Mouse (Mus musculus) midbrain, embryonic 12.5 days (tissue): ENCODE data around the gene Dlgap1. TPM values are rescaled to one million over a fixed set of nuclear protein-coding genes. Genes with fewer than 3 reads are reported as not detected.

Experiments
- ATAC-seq: fragments of 200-750 bp; cut with Nextera tagmentation; 2 replicates; pipeline ENCODE4 v1.8.0; 2017; ENCODE audit warnings: low read depth, moderate TSS enrichment, moderate library complexity; ENCODE audit not compliant: low FRiP score
- H3K27ac ChIP-seq: fragments of 300-500 bp; sonication (generic); replicated peaks from 2 replicates; pipeline ENCODE4 v1.5.1; 2016; ENCODE audit warnings: mild to moderate bottlenecking
- H3K27me3 ChIP-seq: fragments of 300-500 bp; sonication (generic); 2 replicates; pipeline ENCODE4 v1.6.1; 2016; ENCODE audit warnings: mild to moderate bottlenecking
- H3K36me3 ChIP-seq: fragments of 300-500 bp; sonication (generic); 2 replicates; pipeline ENCODE4 v1.6.1; 2016
- H3K4me1 ChIP-seq: fragments of 300-500 bp; sonication (generic); 2 replicates; pipeline ENCODE4 v1.6.1; 2016
- H3K4me2 ChIP-seq: fragments of 300-500 bp; sonication (generic); replicated peaks from 2 replicates; pipeline ENCODE4 v1.6.1; 2016; ENCODE audit warnings: mild to moderate bottlenecking, moderate library complexity
- H3K4me3 ChIP-seq: fragments of 300-500 bp; sonication (generic); 2 replicates; pipeline ENCODE4 v1.5.1; 2016; ENCODE audit warnings: mild to moderate bottlenecking
- H3K9ac ChIP-seq: fragments of 300-500 bp; sonication (generic); replicated peaks from 2 replicates; pipeline ENCODE4 v1.6.1; 2016; ENCODE audit warnings: mild to moderate bottlenecking, moderate library complexity
- H3K9me3 ChIP-seq: fragments of 300-500 bp; sonication (generic); 2 replicates; pipeline ENCODE4 v1.6.1; 2016; ENCODE audit warnings: mild to moderate bottlenecking
- WGBS: fragments of 180-500 bp; shearing (Covaris S2); methylation state at CpG from one replicate; pipeline ENCODE4 v1.1.7; 2016; 5-methylcytosine and 5-hydroxymethylcytosine counted together
- polyA plus RNA-seq: library from polyadenylated mRNA; unstranded; fragments of >200 nt; fragmentation: Nextera tagmentation; extraction: Ambion mirVana; gene quantifications from 2 replicates; pipeline ENCODE4 v1.2.1, GENCODE M21; 2016

The Dlgap1 gene
- polyA plus RNA-seq, 1 experiment from 2014 or later: 4.8 TPM

DNA sequence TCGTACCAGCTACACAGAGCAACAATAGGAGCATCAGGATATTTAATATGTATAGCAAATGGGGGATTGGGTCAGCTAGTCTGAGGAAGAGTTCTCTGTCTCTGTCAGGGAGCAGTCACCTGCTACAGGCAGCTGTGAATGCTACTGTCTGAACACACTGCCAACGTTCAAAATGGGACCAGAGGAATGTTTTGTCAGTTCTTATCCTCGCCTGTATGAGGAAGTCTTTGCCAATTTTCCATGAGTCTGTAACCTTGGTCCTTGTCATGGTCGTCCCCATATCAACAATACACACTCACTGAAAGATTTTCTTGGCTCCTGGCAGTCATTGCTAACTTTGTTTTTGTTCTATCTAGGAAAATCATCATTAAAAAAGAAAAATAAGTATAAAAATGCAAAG lies 51.5 kb downstream of the Dlgap1 start:
- H3K27me3 ChIP-seq: no peaks in the 10 kb centered on the region
- WGBS: 71% methylated on average over 4 of the region's 4 CpGs
- H3K4me1 ChIP-seq: no peaks in the 10 kb centered on the region
- no peak overlapping the region for H3K4me2 ChIP-seq
- no peaks in the 10 kb centered on the region for H3K9me3 ChIP-seq
- H3K36me3 ChIP-seq: no peaks in the 10 kb centered on the region
- ATAC-seq: no peak
- no peak overlapping the region for H3K27ac ChIP-seq
- no peak overlapping the region for H3K4me3 ChIP-seq
- no peak overlapping the region for H3K9ac ChIP-seq

DNA sequence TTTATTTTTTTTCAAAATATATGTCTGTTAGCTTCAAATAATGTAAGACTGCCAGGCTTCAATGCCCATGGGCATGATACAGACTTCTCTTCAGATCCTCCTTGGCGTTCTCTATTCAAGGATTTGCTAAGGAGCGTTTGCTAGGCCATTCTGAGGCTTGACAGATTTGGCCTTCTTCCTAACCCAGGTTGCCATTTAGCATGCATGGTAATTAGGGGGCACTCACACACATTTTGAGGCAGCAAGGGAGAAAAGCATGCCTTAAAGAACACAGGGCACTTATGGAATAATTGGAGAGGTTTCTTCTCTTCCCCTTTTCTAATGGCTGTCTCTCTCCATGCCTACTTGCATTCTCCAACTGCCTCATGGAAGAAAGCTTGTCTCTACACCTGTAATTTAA lies 53.7 kb downstream of the Dlgap1 start:
- H3K4me2 ChIP-seq: no peak overlapping the region
- H3K4me1 ChIP-seq: no peaks in the 10 kb centered on the region
- no peak overlapping the region for H3K9ac ChIP-seq
- H3K4me3 ChIP-seq: no peak overlapping the region
- no peaks in the 10 kb centered on the region for H3K36me3 ChIP-seq
- H3K27ac ChIP-seq: no peak overlapping the region
- H3K9me3 ChIP-seq: no peaks in the 10 kb centered on the region
- no peak for ATAC-seq
- WGBS: 73% methylated on average over 2 of the region's 2 CpGs
- H3K27me3 ChIP-seq: no peaks in the 10 kb centered on the region

DNA sequence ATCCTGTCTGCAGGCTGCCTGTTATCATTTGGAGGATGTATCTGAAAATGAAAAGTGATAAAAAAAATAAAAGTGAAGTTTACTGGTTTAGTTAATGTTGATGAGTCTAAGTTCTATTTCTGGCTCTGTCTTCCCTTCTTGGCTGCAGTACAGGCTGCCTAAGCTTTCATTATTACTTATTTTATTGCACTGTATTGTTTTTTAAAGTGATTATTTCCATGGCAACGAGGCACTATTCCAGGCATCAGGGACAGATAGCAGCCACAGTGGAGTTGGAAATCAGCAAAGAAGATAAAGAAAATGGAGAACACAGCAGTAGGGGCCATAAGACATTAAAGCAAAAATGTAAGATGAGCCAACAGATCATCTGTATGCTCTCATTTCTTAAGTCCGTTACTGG lies 66.0 kb downstream of the Dlgap1 start:
- Histone ChIP-seq H3K4me2 (no peak overlapping the region), H3K36me3 (no peaks in the 10 kb centered on the region), H3K9me3 (no peaks in the 10 kb centered on the region), H3K9ac (no peak overlapping the region), H3K4me1 (no peaks in the 10 kb centered on the region), H3K27ac (no peak overlapping the region), H3K27me3 (no peaks in the 10 kb centered on the region), H3K4me3 (no peak overlapping the region)
- ATAC-seq: no peak
- 77% methylated on average over 2 of the region's 2 CpGs for WGBS

DNA sequence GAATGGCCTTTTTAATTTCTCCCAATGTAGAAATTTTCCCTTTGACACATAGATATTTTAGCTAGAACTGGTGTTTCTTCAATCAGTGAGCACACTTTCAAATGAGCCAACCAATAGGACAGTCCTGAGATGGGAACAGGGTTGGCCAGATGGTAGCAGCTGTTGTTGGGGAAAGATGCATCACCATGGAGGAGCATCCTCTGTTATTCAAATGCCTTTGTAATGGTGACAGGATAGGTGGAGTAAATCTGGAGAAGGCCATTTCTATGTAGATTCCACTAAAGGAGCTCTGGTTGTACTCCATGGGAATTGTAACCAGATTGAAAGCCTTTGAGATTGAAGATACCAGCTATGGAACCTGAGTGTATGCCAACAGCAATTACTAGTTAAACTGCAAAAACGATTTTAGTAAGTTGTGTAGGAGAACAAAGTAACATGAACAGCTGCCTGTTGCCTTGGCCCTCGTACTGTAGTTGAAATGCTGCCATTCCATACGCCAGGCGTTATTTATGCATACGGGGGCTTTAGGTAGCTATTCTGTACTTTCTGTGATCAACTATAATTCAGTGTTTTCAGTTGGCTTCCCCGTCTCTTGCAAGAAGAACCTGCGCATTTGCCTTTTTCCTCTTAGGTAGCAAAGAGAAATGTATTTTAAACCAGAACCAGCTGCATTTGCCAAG lies 72.0 kb downstream of the Dlgap1 start:
- Histone ChIP-seq H3K27ac (no peak overlapping the region), H3K4me1 (no peaks in the 10 kb centered on the region), H3K4me3 (no peak overlapping the region), H3K36me3 (no peaks in the 10 kb centered on the region), H3K4me2 (no peak overlapping the region), H3K9ac (no peak overlapping the region), H3K9me3 (no peaks in the 10 kb centered on the region), H3K27me3 (no peaks in the 10 kb centered on the region)
- WGBS: 86% methylated on average over 7 of the region's 7 CpGs
- no peak for ATAC-seq

DNA sequence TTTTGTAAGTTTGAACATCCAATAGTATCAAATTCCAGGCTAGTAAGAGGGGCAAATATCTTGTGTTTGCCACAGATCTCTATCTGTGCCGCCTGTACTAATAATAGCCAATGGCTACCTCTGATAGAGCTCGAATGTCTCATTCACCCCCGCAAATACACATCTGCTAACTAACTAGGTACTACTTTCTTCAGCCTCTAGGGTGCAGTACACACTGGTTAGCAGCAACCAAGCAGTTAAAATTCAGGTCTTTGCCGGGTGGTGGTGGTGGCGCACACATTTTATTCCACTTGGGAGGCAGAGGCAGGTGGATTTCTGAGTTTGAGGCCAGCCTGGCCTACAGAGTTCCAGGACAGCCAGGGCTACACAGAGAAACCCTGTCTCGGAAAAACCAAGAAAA lies 99.4 kb downstream of the Dlgap1 start:
- Histone ChIP-seq H3K4me1 (no peaks in the 10 kb centered on the region), H3K27me3 (no peaks in the 10 kb centered on the region), H3K36me3 (no peaks in the 10 kb centered on the region), H3K4me3 (no peak overlapping the region), H3K9ac (no peak overlapping the region), H3K27ac (no peak overlapping the region), H3K4me2 (no peak overlapping the region), H3K9me3 (no peaks in the 10 kb centered on the region)
- whole genome bisulfite sequencing: 84% methylated on average over 6 of the region's 6 CpGs
- no peak for ATAC-seq

GRCm38 (mm10) chr17:70072066-70072465 lies 103.2 kb downstream of the Dlgap1 start:
- Histone ChIP-seq H3K4me2 (no peak overlapping the region), H3K27ac (no peak overlapping the region), H3K4me1 (no peaks in the 10 kb centered on the region), H3K9me3 (no peaks in the 10 kb centered on the region), H3K27me3 (no peaks in the 10 kb centered on the region), H3K36me3 (no peaks in the 10 kb centered on the region), H3K9ac (no peak overlapping the region), H3K4me3 (no peak overlapping the region)
- WGBS: 60% methylated on average over 2 of the region's 2 CpGs
- no peak for ATAC-seq

GRCm38 (mm10) chr17:70088220-70088619 lies 119.3 kb downstream of the Dlgap1 start:
- ATAC-seq: no peak
- Histone ChIP-seq H3K9ac (no peak overlapping the region), H3K4me1 (no peaks in the 10 kb centered on the region), H3K27ac (no peak overlapping the region), H3K36me3 (no peaks in the 10 kb centered on the region), H3K9me3 (no peaks in the 10 kb centered on the region), H3K4me3 (no peak overlapping the region), H3K27me3 (no peaks in the 10 kb centered on the region), H3K4me2 (no peak overlapping the region)
- 92% methylated on average over 4 of the region's 4 CpGs for WGBS

DNA sequence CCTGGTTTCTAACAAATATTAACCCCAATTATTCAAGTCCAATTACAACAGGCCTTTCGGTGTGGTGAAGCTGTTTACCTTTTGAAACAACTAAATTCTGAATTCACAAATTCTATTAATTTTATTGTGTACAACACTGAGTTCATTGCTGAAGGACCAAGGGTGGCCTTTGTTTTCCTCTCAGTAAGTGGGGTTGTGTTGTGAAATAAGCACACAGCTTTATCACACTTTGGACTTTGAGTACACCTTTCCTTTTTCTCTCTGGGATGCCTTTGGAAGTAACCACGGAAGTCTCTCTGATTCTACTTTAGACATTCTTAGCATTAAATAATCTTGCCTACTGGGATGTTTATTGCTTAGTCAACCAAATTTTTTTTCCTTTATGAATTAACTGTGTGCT lies 121.9 kb downstream of the Dlgap1 start:
- H3K4me3 ChIP-seq: no peak overlapping the region
- H3K4me2 ChIP-seq: no peak overlapping the region
- no peak overlapping the region for H3K9ac ChIP-seq
- H3K27me3 ChIP-seq: no peaks in the 10 kb centered on the region
- no peaks in the 10 kb centered on the region for H3K4me1 ChIP-seq
- H3K9me3 ChIP-seq: no peaks in the 10 kb centered on the region
- H3K36me3 ChIP-seq: no peaks in the 10 kb centered on the region
- H3K27ac ChIP-seq: no peak overlapping the region
- ATAC-seq: no peak
- 93% methylated on average over 2 of the region's 2 CpGs for WGBS

GRCm38 (mm10) chr17:70129151-70129550 lies 160.3 kb downstream of the Dlgap1 start:
- no peak overlapping the region for H3K4me3 ChIP-seq
- H3K4me2 ChIP-seq: no peak overlapping the region
- H3K27ac ChIP-seq: no peak overlapping the region
- H3K4me1 ChIP-seq: no peaks in the 10 kb centered on the region
- H3K9me3 ChIP-seq: no peaks in the 10 kb centered on the region
- no peaks in the 10 kb centered on the region for H3K27me3 ChIP-seq
- H3K36me3 ChIP-seq: no peaks in the 10 kb centered on the region
- H3K9ac ChIP-seq: no peak overlapping the region
- no peak for ATAC-seq
- WGBS: 94% methylated on average over 2 of the region's 2 CpGs

- Histone ChIP-seq H3K36me3 (no peaks in the 10 kb centered on the region), H3K4me1 (no peaks in the 10 kb centered on the region), H3K27me3 (no peaks in the 10 kb centered on the region), H3K9me3 (no peaks in the 10 kb centered on the region), H3K4me2 (no peak overlapping the region), H3K4me3 (no peak overlapping the region), H3K9ac (no peak overlapping the region), H3K27ac (no peak overlapping the region)
- 87% methylated on average over 2 of the region's 2 CpGs for WGBS
- ATAC-seq: no peak
These were observed 201.0 kb downstream of the Dlgap1 start for GRCm38 (mm10) chr17:70169831-70170230.

DNA sequence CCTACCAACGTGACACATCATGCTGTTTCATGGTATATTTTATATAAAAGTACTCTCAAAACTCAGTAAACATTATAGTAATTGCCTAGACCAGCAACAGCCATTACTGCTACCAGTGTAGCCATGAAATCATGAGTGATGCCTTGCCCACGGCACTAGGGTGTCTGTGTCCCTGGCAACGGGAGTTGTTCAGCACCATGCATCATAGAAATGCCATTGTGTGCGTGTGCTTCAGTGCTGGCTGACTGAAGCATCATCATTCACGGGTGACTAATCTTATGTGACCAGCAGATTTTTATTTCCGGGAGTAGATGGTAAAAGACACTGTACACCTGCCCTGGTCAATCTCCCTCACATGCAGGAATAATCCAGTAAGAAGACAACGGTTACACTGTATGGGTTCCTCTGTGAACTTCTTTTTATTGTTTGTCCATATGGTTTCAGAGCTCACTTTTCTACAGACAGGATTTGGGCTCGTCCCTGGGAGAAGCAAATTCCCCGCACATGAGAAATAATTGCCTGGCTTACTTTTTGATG lies 203.7 kb downstream of the Dlgap1 start:
- Histone ChIP-seq H3K27me3 (no peaks in the 10 kb centered on the region), H3K4me1 (no peaks in the 10 kb centered on the region), H3K36me3 (no peaks in the 10 kb centered on the region), H3K4me2 (no peak overlapping the region), H3K27ac (no peak overlapping the region), H3K4me3 (no peak overlapping the region), H3K9ac (no peak overlapping the region), H3K9me3 (no peaks in the 10 kb centered on the region)
- ATAC-seq: no peak
- 77% methylated on average over 9 of the region's 9 CpGs for WGBS

- WGBS: 92% methylated on average over 6 of the region's 6 CpGs
- H3K27ac ChIP-seq: no peak overlapping the region
- H3K4me2 ChIP-seq: no peak overlapping the region
- H3K27me3 ChIP-seq: no peaks in the 10 kb centered on the region
- ATAC-seq: no peak
- H3K4me3 ChIP-seq: no peak overlapping the region
- H3K4me1 ChIP-seq: no peaks in the 10 kb centered on the region
- H3K36me3 ChIP-seq: no peaks in the 10 kb centered on the region
- H3K9ac ChIP-seq: no peak overlapping the region
- H3K9me3 ChIP-seq: no peaks in the 10 kb centered on the region
These were observed 205.0 kb downstream of the Dlgap1 start for GRCm38 (mm10) chr17:70173916-70174315.

DNA sequence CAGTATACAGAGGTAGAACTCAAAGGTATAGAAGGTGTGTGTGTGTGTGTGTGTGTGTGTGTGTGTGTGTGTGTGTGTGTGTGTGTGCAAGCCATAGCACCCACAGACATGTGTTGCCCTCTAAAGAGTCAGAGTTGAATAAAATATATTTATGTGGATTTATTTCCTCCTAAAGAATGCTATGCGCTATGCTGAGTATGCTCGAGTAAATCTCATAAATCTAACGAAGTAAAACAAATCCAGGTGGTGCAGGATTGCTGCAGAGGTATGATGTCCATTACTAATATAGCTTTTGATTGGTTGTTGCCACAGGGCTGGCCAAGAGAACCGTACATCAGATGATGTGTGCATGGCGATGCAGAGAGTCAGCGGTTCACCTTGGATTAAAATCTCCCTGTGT lies 222.4 kb downstream of the Dlgap1 start:
- Histone ChIP-seq H3K4me2 (no peak overlapping the region), H3K9me3 (no peaks in the 10 kb centered on the region), H3K4me1 (no peaks in the 10 kb centered on the region), H3K36me3 (no peaks in the 10 kb centered on the region), H3K27me3 (no peaks in the 10 kb centered on the region), H3K4me3 (no peak overlapping the region), H3K9ac (no peak overlapping the region), H3K27ac (no peak overlapping the region)
- WGBS: 91% methylated on average over 6 of the region's 6 CpGs
- ATAC-seq: no peak
